Mouse (Mus musculus) liver, adult 10 weeks (tissue): ENCODE measurements around the gene Triobp. TPM values are rescaled to one million over a fixed set of nuclear protein-coding genes. Genes with fewer than 3 reads are reported as not detected.

Experiments used
- polyA plus RNA-seq: library from polyadenylated mRNA; stranded (reverse); fragments of 350-450 nt; fragmentation: Illumina TruSeq; extraction: RNeasy Lipid Tissue Mini Kit (QIAGEN cat#74804); gene quantifications from one replicate; pipeline ENCODE4 v1.2.3, GENCODE M21; 2014; ENCODE audit warnings: low read depth, low replicate concordance

Gene Triobp
- 0.77 TPM for polyA plus RNA-seq

DNA sequence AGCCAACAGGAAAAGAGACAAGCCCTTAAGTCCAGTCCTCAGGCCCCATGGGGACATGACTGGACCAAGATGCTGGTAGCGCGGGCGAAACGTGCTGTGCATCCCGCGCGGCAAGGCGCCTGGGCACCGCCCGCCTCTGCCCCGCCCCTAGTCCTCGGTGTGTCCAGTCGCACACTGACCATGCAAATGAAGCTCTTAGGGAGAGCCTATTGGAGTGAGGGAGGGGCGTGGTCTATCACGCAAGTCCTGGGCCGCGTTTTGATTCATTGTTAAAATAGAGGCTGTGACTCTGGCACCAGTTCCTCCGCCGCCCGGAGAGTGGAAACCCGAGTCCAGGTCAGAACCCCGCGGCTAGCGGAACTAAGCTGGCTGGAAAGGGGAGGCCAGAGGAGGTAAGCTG is at the start of gene Triobp:
Triobp (plus strand) TSS at position 68 of the 400 bp plus-strand sequence.

DNA sequence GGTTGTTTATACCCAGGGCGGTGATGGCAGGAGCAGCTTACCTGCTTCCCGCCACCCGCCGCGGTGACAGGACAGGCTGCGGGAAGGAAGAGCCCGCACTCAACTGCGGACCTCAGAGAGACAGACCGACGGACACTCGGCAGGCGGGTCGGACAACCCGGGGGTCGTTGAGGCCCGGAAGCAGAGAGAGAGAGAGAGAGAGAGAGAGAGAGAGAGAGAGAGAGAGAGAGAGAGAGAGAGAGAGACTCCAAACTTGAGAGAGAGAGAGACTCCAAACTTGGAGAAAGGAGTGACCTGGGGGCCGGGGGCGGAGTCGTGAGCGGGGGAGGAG is 48.1 kb upstream of the Triobp start, which contains the start of gene Gm49510:
Gm49510 (plus strand) TSS at position 259 of the 331 bp plus-strand sequence.

DNA sequence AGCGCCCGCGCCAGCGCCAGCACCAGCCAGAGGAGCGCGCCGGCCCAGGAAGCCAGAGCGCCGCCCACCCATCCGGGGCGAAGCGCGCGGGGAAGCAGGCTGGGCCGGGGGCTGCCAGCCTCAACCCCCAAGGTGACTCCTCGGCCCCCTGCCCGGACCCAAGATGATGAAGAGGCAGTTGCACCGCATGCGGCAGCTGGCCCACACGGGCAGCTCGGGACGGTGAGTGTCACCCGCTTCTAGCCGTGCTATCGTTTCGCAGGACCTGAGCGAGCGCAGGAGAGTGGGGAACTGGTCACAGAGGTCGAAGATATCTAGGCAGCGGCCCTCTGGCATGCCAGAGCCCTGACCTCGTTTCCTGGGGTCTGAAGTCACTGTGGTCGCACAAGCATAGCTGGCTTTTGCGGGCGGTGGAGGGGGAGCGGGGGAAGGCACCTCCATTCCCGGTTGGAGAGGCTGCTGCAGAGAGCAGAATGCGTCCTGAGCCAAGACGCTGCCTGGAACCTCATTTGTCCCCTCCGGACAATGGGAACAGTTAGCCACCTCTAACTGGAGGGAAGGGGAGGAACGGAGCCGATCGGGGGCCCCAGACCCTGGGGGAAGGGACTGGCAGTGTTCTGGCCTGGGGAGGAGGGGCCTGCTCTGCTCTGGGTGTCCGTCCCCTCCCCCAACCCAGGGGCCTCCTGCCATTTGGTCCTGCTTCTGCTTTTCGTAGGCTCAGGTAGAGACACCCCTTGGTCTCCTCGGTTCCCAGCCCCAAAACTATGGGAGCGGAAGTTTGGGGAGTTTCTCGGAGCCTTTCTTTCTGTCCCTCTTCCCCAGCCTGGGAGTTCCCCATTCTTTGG is 47.6 kb upstream of the Triobp start, which contains the start of gene Sh3bp1:
Sh3bp1 (plus strand) TSS at position 29 of the 845 bp plus-strand sequence.

DNA sequence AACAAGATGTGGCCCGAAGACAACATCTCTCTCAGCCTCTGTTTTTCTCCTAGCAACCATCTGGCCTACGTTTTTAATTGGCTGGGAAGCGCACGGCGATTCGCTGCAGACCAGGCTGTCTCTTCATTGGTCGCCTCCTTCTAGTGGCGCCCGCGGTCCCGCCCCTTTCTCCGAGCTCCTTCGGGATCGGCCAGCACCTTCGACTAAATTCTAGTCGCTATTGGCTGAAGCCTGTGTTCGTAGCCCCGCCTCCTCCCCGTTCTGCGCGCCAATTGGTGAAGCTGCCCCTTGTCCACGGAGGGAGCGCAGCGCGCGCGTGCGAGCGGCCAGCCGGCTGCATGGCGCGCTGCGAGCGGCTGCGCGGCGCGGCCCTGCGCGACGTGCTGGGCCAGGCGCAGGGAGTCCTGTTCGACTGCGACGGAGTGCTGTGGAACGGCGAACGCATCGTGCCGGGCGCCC is 33.9 kb upstream of the Triobp start, which contains the start of gene Pdxp:
Pdxp (plus strand) TSS at position 288 of the 459 bp plus-strand sequence.

DNA sequence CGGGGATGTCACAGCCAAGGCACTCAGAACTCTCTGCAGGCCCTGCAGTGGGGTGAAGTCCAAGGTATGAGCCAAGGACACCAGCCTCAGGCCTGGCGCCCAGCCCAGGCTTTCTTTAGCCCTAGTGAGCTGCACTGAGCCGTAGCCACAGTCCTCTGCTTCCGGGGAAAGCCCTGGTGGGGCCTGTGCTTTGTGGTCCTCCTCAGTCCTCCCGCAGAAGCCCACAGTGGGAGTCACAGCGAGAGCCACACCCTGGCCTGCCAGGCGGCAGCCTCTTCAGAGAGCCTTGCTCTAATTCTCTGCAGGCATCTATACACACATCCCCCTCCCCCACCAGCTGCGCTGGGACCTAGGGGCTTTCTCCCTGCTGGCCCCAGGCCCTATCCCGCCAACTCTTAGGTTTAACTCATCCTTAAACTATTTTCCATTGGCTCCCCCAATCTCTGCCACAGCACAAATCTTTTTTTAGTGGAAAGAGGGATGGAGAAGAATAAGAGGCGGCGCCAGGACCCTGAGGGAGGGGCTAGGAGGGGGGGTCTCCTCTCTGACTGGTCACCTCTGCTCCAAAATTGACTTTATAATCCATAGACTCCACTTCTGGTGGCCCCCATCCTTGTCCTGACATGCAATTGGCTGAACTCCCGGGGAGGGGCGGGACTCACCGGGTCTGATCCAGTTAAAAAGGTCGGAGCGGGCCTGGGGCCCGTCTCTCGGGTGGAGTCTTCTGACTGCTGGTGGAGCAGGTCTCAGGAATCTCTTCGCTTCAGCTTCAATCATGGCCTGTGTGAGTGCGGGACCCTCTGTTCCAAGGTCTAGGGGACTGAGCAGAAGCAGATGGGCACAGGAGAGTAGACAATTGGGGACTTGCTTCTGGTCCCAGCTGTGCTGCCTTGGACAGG is 21.3 kb upstream of the Triobp start, which contains the start of gene Lgals1:
Lgals1 (plus strand) TSS at position 705 of the 899 bp plus-strand sequence.

DNA sequence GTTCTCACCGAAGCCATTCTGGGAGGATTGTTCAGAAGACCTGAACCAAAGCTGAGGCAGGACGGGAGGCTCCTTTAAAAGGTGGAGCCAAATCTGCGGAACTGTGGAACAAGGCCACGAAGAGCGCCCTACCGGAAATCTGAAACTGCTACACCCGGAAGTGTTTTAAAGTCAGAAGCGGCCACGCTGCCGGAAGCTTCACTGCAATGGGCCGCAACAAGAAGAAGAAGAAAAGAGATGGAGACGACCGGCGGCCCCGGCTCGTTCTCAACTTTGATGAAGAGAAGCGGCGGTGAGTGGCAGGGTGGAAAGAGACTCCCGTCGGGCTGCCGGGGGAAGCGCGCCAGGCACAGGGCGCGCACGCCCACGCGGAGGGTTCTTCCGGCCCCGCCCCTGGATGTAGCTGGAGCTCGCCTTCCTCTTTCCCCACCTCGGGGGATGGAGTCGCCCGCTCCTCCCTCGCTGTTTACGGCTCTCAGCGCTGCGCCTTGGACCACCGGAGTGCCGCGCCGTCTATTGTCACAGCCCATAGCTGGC is 12.7 kb upstream of the Triobp start, which contains the start of gene Nol12:
Nol12 (plus strand) TSS at position 150 of the 537 bp plus-strand sequence.

DNA sequence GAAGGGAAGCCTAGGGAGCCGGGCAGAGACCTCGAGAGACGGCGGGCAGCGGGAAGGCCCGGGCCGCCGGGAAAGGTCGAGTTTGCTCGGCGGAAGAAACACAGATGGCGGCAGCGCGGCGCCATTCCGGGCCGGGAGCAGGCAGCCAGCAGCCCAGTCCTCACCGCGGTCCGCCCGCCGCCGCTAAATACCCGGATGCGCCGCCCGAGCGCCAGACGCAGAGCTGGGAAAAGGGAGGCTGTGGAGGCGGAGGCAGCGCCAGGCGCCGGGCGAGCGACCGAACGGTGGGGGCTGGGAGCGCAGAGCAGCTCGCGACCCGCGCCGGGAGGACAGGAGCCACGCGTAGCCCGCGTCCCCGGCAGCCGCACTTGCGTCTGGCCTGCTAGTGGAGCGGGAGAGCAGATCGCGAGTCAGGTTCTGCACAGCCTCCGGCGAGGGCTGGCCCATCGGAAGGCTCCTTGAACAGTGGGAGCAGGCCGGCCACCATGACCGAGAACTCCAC is 80.8 kb downstream of the Triobp start, which contains the start of gene H1f0:
H1f0 (plus strand) TSS at position 214 of the 502 bp plus-strand sequence.

DNA sequence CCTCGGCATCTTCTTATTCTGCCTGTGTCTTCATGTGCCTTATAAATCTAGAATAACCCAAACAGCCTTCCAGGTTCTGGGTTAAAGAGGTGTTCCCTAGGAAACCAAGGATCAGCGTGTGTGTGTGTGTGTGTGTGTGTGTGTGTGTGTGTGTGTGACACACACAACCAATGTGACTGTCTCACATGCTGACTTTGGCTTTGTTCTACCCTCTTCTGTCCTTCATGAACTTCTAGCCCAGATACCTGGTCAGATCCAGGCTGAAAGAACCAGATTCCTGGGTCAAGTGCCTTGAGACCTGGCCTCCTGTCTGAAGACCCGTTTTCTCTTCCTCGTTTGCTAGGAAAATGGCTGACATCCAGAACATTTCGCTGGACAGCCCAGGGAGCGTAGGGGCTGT is 94.1 kb downstream of the Triobp start, which contains the start of gene Galr3:
Galr3 (plus strand) TSS at position 301 of the 400 bp plus-strand sequence.

Other genes starting within 250 kb of the Triobp start
- gene Elfn2, start 229.0 kb upstream of the Triobp start, polyA plus RNA-seq, result not detected
- gene Mfng, start 174.2 kb upstream of the Triobp start, polyA plus RNA-seq, result 0.34 TPM
- 0.48 TPM for gene Card10, start 144.7 kb upstream of the Triobp start, polyA plus RNA-seq
- gene Cdc42ep1, start 105.1 kb upstream of the Triobp start, polyA plus RNA-seq, result 0.24 TPM
- not detected for gene Lgals2, start 92.2 kb upstream of the Triobp start, polyA plus RNA-seq
- 1.1 TPM for gene Gga1, start 70.5 kb upstream of the Triobp start, polyA plus RNA-seq
- gene Gm49510, start 48.1 kb upstream of the Triobp start, polyA plus RNA-seq, result not detected
- gene Sh3bp1, start 48.0 kb upstream of the Triobp start, polyA plus RNA-seq, result not detected
- gene Pdxp, start 33.8 kb upstream of the Triobp start, polyA plus RNA-seq, result not detected
- 2.0 TPM for gene Lgals1, start 21.0 kb upstream of the Triobp start, polyA plus RNA-seq
- 3.0 TPM for gene Nol12, start 12.8 kb upstream of the Triobp start, polyA plus RNA-seq
- 71.3 TPM for gene H1f0, start 80.7 kb downstream of the Triobp start, polyA plus RNA-seq
- not detected for gene Galr3, start 94.2 kb downstream of the Triobp start, polyA plus RNA-seq
- 0.90 TPM for gene Ankrd54, start 115.2 kb downstream of the Triobp start, polyA plus RNA-seq
- gene Eif3l, start 127.5 kb downstream of the Triobp start, polyA plus RNA-seq, result 40.0 TPM
- gene Micall1, start 161.2 kb downstream of the Triobp start, polyA plus RNA-seq, result 3.2 TPM
- 1.1 TPM for gene Polr2f, start 193.3 kb downstream of the Triobp start, polyA plus RNA-seq
- gene 1700088E04Rik, start 193.5 kb downstream of the Triobp start, polyA plus RNA-seq, result not detected
- not detected for gene Sox10, start 217.5 kb downstream of the Triobp start, polyA plus RNA-seq